Mouse (Mus musculus) CH12.LX (cell line): ENCODE results near the gene Hpn.

Source experiments
- BHLHE40 ChIP-seq: IDR thresholded peaks from 2 replicates; pipeline ENCODE4 v1.6.1; 2011; ENCODE audit warnings: mild to moderate bottlenecking, low read depth, low read length, improper control_type of control experiment
- CHD2 ChIP-seq: IDR thresholded peaks from 2 replicates; pipeline ENCODE4 v1.6.1; 2011; ENCODE audit warnings: low read length, improper control_type of control experiment
- CTCF ChIP-seq, 2 experiments: IDR thresholded peaks in 1 of 2; conservative IDR thresholded peaks in 1 of 2; 2 replicates each; pipeline ENCODE4 v1.5.1; 2011 to 2012; ENCODE audit warnings: low read depth in 2 of 2, low read length in 2 of 2, improper control_type of control experiment in 1 of 2, inconsistent platforms in 1 of 2, mild to moderate bottlenecking in 1 of 2, moderate library complexity in 1 of 2
- KAT2A ChIP-seq: IDR thresholded peaks from 2 replicates; pipeline ENCODE4 v1.6.1; 2012; ENCODE audit warnings: low read length, improper control_type of control experiment, inconsistent platforms; ENCODE audit not compliant: insufficient replicate concordance
- MXI1 ChIP-seq: IDR thresholded peaks from 2 replicates; pipeline ENCODE4 v1.6.1; 2011; ENCODE audit warnings: mild to moderate bottlenecking, low read depth, low read length, improper control_type of control experiment
- NRF1 ChIP-seq: IDR thresholded peaks from 2 replicates; pipeline ENCODE4 v1.6.1; 2014; ENCODE audit warnings: low read depth, mild to moderate bottlenecking, inconsistent platforms, low read length, improper control_type of control experiment, moderate library complexity
- POLR2AphosphoS2 ChIP-seq: IDR thresholded peaks from 2 replicates; pipeline ENCODE4 v1.6.1; 2011; ENCODE audit warnings: low read depth, low read length, improper control_type of control experiment
- USF2 ChIP-seq: conservative IDR thresholded peaks from 2 replicates; pipeline ENCODE4 v1.6.1; 2011; ENCODE audit warnings: low read depth, low read length, improper control_type of control experiment

- no peak for TF ChIP-seq CHD2
- no peak for TF ChIP-seq POLR2AphosphoS2
- no peak for TF ChIP-seq MXI1
- TF ChIP-seq CTCF (conservative IDR thresholded peaks at IDR 0.05 in 1 of 2, IDR thresholded peaks at IDR 0.05 in 1 of 2; ENCODE audit: low read depth in 2 of 2, low read length in 2 of 2): peak in 1 of 2 experiments; percentile 42; a peak in 2 of 4 replicates
- no peak for TF ChIP-seq KAT2A
- no peak for TF ChIP-seq USF2
- TF ChIP-seq NRF1: no peak
- no peak for TF ChIP-seq BHLHE40
Observed at GRCm38 (mm10) chr7:31052636-31053434, 62.3 kb downstream of the Hpn start.
